ENCODE assay signal across 8 mouse cellular contexts in genomic region chr10:43478751-43479435, GRCm38 (mm10). TPM values are rescaled to one million over a fixed set of nuclear protein-coding genes. Genes with fewer than 3 reads are reported as not detected.
DNase-seq lines count a peak whose midpoint lies in the region; ATAC-seq and TF ChIP-seq lines count a peak whose summit lies in the region.

Gene Bend3 (plus strand): TSS chr10:43478831.

- no peak for TF ChIP-seq POLR2A in ES-Bruce4 (IDR thresholded peaks at IDR 0.05; ENCODE audit: insufficient read depth, low read length)

- no peaks in the 10 kb centered on the region for H3K27me3 ChIP-seq in ES-Bruce4 (ENCODE audit: control insufficient read depth, insufficient read depth, low read length, poor library complexity, severe bottlenecking)
- no peaks in the 10 kb centered on the region for H3K27me3 ChIP-seq in forebrain, embryonic 16.5 days (replicated peaks; ENCODE audit: control insufficient read depth, insufficient read depth, low read length)
- no peaks in the 10 kb centered on the region for H3K27me3 ChIP-seq in lung, postnatal 0 days (replicated peaks; ENCODE audit: insufficient read depth, low read length)

- peaks cover 7% of the 10 kb centered on the region for H3K4me1 ChIP-seq in ES-Bruce4 (ENCODE audit: control insufficient read depth, insufficient read depth, low read length)
- H3K4me1 ChIP-seq in forebrain, embryonic 16.5 days (replicated peaks; ENCODE audit: control insufficient read depth, insufficient read depth, low read length) = peaks cover 44% of the 10 kb centered on the region
- H3K4me1 ChIP-seq in lung, postnatal 0 days (ENCODE audit: insufficient read depth, low read depth, low read length) = peaks cover 9% of the 10 kb centered on the region; the same call in 1 of the 2 replicates

- H3K9me3 ChIP-seq in ES-Bruce4 (replicated peaks; ENCODE audit: control insufficient read depth, insufficient read depth, low read length, poor library complexity, severe bottlenecking) = no peaks in the 10 kb centered on the region
- H3K9me3 ChIP-seq in forebrain, embryonic 16.5 days (ENCODE audit: control insufficient read depth, low read length) = no peaks in the 10 kb centered on the region
- H3K9me3 ChIP-seq in lung, postnatal 0 days (ENCODE audit: low read length) = no peaks in the 10 kb centered on the region

- TF ChIP-seq EP300 in ES-Bruce4 (IDR thresholded peaks at IDR 0.05; ENCODE audit: insufficient read depth, low read depth, low read length) = no peak
- TF ChIP-seq EP300 in lung, postnatal 0 days (IDR thresholded peaks at IDR 0.05) = no peak

- peak; percentile 24 for DNase-seq in c-Kit-positive CD71-positive TER-119-positive erythroid progenitor cells, embryonic 14.5 days (ENCODE audit: low spot score)
- DNase-seq in heart, postnatal 4 days = peak; percentile 74
- peak; percentile 53 to 61 for DNase-seq in layer of hippocampus, postnatal 14 days (ENCODE audit: low spot score in 2 of 2)
- peak; percentile 65 for DNase-seq in lung, postnatal 0 days (ENCODE audit: low spot score)
- DNase-seq in retina, embryonic 14.5 days (ENCODE audit: low spot score) = peak; percentile 64
- peak; percentile 79 for DNase-seq in thymus, postnatal 4 days

- peak within 1 kb of the TSS; percentile 96 for H3K27ac ChIP-seq in ES-Bruce4 (ENCODE audit: insufficient read depth, low read length)
- H3K27ac ChIP-seq in forebrain, embryonic 16.5 days (ENCODE audit: low read length) = peak within 1 kb of the TSS; percentile 99
- H3K27ac ChIP-seq in lung, postnatal 0 days (ENCODE audit: low read length) = peak within 1 kb of the TSS; percentile 91

- ATAC-seq in forebrain, embryonic 16.5 days = peak; percentile 62
- ATAC-seq in lung, postnatal 0 days = peak; percentile 43

- H3K4me2 ChIP-seq in forebrain, embryonic 16.5 days (ENCODE audit: low read length) = peak within 1 kb of the TSS; percentile 93
- H3K4me2 ChIP-seq in lung, postnatal 0 days (replicated peaks; ENCODE audit: low read depth, low read length) = peak within 1 kb of the TSS; percentile 100

- peak within 1 kb of the TSS; percentile 90 for H3K4me3 ChIP-seq in ES-Bruce4 (ENCODE audit: low read depth, low read length)
- H3K4me3 ChIP-seq in forebrain, embryonic 16.5 days (replicated peaks; ENCODE audit: low read length) = peak within 1 kb of the TSS; percentile 83
- peak within 1 kb of the TSS; percentile 84 for H3K4me3 ChIP-seq in lung, postnatal 0 days (ENCODE audit: low read depth, low read length)

- H3K36me3 ChIP-seq in ES-Bruce4 (ENCODE audit: control insufficient read depth, insufficient read depth, low read length, poor library complexity, severe bottlenecking) = no peaks in the 10 kb centered on the region
- no peaks in the 10 kb centered on the region for H3K36me3 ChIP-seq in forebrain, embryonic 16.5 days (ENCODE audit: control insufficient read depth, insufficient read depth)
- H3K36me3 ChIP-seq in lung, postnatal 0 days (ENCODE audit: insufficient read depth, low read length) = no peaks in the 10 kb centered on the region

- WGBS in forebrain, embryonic 16.5 days = under 1% methylated on average over 60 of the region's 101 CpGs
- 0% methylated on average over 30 of the region's 101 CpGs for WGBS in lung, postnatal 0 days

- no peak for TF ChIP-seq CTCF in ES-Bruce4 (IDR thresholded peaks at IDR 0.05; ENCODE audit: low read depth, low read length)
- no peak for TF ChIP-seq CTCF in lung, postnatal 0 days (IDR thresholded peaks at IDR 0.05)

- H3K9ac ChIP-seq in ES-Bruce4 (ENCODE audit: low read depth, poor library complexity, severe bottlenecking) = peak within 1 kb of the TSS; percentile 100
- H3K9ac ChIP-seq in forebrain, embryonic 16.5 days (replicated peaks; ENCODE audit: low read depth, low read length) = peak within 1 kb of the TSS; percentile 98
- H3K9ac ChIP-seq in lung, postnatal 0 days (replicated peaks; ENCODE audit: low read depth) = peak within 1 kb of the TSS; percentile 77

RNA-seq across cellular contexts. Expression of gene Bend3, which starts in this region (rescaled TPM):
- polyA plus RNA-seq in ES-Bruce4 (2011; ENCODE audit: insufficient read depth, insufficient read length, low read depth, missing spikeins) = 18.2 and 18.9 TPM in 2 replicates
- polyA plus RNA-seq in forebrain, embryonic 16.5 days (2015; fragmentation: Nextera tagmentation; extraction: Ambion mirVana) = 3.9 and 4.5 TPM in 2 replicates
- total RNA-seq in heart, postnatal 4 days (2021) = 10 to 100 TPM; 13.8 to 15.2 TPM
- total RNA-seq in layer of hippocampus, postnatal 14 days (2021) = 1 to 10 TPM; 6.3 to 7.6 TPM
- polyA plus RNA-seq in lung, postnatal 0 days (2015; fragmentation: Nextera tagmentation; extraction: Ambion mirVana) = 0.81 and 0.89 TPM in 2 replicates

Comparison
In these comparisons a context has a peak if more than half of its experiments do, and no peak if none do; other contexts are left out.
1. Peak in every context shown above with its lines: DNase-seq, ATAC-seq, H3K4me3 ChIP-seq and H3K27ac ChIP-seq.
2. Peak in DNase-seq, ATAC-seq, H3K4me3 ChIP-seq, H3K27ac ChIP-seq, H3K9ac ChIP-seq and H3K4me2 ChIP-seq in lung, postnatal 0 days; RNA of the gene not detected or under 1 TPM.
3. DNase-seq: peak in every context shown above with its lines; median percentile 79 in thymus, postnatal 4 days; 74 in heart, postnatal 4 days; 65 in lung, postnatal 0 days; 64 in retina, embryonic 14.5 days; 57 in layer of hippocampus, postnatal 14 days; 24 in c-Kit-positive CD71-positive TER-119-positive erythroid progenitor cells, embryonic 14.5 days.